Mouse (Mus musculus): ENCODE data around the gene Vmn1r202.
"Not testable (repeated sequence)": the region's sequence is repeated elsewhere in the genome, so short reads cannot be mapped to it uniquely, and the experiment has no call there.

Vmn1r202 gene

DNA sequence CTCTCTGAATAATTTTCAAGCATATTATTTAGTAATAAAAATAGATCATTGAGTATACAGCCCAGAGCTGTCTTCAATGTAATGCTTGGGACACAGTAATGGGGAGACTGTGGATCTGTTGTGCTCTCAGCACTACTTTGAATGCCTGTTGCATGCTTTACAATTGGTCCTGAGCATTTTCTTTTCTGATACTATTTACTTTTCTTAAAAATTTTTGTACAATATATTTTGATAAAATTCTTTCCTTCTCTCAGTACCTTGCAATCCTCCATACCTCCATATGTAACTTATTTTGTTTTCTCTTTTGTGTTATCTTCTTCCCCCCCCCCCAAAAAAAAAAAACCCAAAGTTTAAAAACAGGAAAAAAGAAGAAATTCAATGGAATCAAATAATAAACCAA lies at the start of gene Vmn1r202:
Gene Vmn1r202, minus strand, starts transcription at position 101 of the 400 bp plus-strand sequence.
- DNase-seq, result no peak

DNA sequence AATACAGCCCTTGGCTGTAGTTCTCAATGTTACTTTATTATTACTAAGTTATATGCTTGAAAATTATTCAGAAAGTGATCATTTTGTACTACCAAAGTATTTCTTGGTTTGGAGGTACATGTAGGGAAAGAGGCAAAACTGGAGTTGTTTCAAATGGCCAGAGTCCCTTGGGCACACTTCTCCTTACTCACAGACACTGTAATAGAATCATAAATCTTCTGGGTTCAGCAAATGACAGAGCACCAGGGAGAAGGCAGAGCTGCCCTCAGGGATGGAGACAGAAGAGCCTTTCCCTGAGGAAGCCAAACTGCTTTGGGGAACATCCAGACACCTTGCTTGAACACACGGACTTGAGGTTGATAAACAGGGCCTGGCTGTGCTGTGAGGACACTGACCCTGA lies 47.7 kb upstream of the Vmn1r202 start, which contains the start of gene Vmn1r204:
Gene Vmn1r204, plus strand, starts transcription at position 301 of the 400 bp plus-strand sequence.
- not testable (repeated sequence) for DNase-seq

DNA sequence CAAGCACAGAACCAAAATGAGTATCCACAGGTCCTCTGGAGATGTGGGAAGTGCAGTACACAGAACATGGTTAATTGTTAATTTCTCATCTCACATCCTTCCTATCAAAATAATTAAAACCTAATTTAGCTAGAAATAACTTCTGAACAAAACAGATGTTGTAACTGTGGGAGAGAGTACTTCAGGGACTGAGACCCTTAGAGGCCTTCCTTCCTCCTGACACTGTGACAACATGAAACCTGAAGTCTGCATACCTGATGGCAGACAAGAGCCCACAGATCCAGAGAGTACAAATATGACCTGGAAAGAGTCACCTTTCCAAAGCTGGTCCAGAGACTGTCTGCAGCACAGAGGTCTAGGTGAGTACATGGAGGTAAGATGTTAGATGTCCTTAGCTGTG lies 12.6 kb upstream of the Vmn1r202 start, which contains the start of gene Vmn1r203:
Gene Vmn1r203, plus strand, starts transcription at position 301 of the 400 bp plus-strand sequence.
- no peak for DNase-seq

DNA sequence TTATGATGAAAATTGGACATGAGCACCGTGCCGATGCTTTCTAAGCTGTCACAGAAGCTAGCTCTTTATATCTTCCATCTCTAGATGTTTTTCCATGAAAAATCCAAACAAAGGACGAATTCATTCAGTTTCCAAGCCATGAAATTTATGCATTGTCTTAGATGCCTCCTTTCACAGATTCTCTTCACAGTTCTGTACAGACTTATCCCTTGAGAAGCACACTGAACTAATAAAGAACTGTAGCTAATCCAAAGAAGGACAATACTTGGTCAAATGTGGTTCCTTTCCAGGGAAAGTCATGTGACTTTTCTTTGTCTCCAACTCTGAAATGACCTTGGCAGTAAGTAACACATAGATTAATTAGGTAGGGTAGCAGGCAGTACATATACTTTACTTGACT lies 2.8 kb downstream of the Vmn1r202 start:
- no peak for DNase-seq

DNA sequence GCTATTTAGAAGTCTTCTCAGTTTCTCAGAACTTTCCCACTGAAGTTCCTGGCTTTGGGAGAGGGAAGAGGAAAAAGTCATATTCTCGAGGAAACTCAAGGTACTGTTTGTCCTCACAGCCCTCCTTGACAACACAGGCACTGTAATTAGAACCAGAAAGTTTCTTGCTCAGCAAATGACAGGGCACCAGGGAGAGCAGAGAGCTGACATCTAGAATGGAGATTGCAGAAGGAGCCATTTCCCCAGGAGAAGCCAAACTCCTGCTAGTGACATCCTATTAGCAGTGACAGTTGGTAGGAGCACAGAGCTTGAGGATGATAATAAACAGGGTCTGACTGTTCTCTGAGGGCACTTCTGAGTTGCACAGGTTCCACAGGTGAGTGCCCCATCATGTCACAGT lies 33.6 kb downstream of the Vmn1r202 start, which contains the start of gene Vmn1r201:
Gene Vmn1r201, plus strand, starts transcription at position 301 of the 400 bp plus-strand sequence.
- DNase-seq, result no peak

DNA sequence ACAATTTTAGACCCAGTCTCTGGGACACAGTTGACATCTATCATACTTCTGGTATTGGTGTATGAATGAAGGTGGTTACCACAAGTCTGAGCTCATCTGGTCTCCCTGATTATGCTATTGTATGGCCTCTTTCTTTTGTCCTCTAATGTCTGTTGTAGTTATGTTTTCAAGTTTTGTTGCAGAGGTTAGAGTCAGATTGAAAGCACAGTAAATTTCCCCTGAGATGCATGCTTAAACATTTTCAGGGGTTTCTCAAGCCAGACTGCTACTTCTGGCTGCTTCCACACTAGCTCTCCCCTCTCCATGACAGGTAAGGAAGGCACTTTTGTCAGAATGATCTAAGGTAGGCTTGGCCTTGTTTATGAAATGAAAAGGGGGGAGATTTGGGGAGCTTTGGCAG lies 50.0 kb downstream of the Vmn1r202 start:
- no peak for DNase-seq

All from kidney, postnatal 25 days (tissue).